Mouse (Mus musculus): ENCODE data around the gene Lin7b. TPM values are rescaled to one million over a fixed set of nuclear protein-coding genes. Genes with fewer than 3 reads are reported as not detected.
A peak's percentile ranks its signal among the peaks of the same experiment; 100 is the strongest.

The Lin7b gene
- polyA plus RNA-seq, 1 experiment from 2014 or later = 0.53 TPM

GRCm38 (mm10) chr7:45340066-45340442 is 30.3 kb downstream of the Lin7b start:
- H3K9ac ChIP-seq (ENCODE audit: low read length) = peak overlapping the region; percentile 86
- no peaks in the 10 kb centered on the region for H3K36me3 ChIP-seq (ENCODE audit: control insufficient read depth, insufficient read depth, low read length)
- 0 out of 2 replicates have a peak overlapping the region, but pooled peaks have one; percentile 4 for H3K27ac ChIP-seq (ENCODE audit: low read length)
- peaks cover 36% of the 10 kb centered on the region for H3K4me1 ChIP-seq (replicated peaks; ENCODE audit: control insufficient read depth, insufficient read depth, low read length)
- H3K27me3 ChIP-seq (ENCODE audit: control insufficient read depth, insufficient read depth, low read depth, low read length) = peaks cover 2% of the 10 kb centered on the region; the same call in 1 of the 2 replicates
- no peak for ATAC-seq (ENCODE audit: low read depth)
- H3K9me3 ChIP-seq (ENCODE audit: control insufficient read depth, low read length) = no peaks in the 10 kb centered on the region
- peak overlapping the region; percentile 95 for H3K4me2 ChIP-seq (ENCODE audit: low read depth, low read length)
- WGBS = 3% methylated on average over 11 of the region's 11 CpGs
- H3K4me3 ChIP-seq (ENCODE audit: low read length) = peak overlapping the region; percentile 65

DNA sequence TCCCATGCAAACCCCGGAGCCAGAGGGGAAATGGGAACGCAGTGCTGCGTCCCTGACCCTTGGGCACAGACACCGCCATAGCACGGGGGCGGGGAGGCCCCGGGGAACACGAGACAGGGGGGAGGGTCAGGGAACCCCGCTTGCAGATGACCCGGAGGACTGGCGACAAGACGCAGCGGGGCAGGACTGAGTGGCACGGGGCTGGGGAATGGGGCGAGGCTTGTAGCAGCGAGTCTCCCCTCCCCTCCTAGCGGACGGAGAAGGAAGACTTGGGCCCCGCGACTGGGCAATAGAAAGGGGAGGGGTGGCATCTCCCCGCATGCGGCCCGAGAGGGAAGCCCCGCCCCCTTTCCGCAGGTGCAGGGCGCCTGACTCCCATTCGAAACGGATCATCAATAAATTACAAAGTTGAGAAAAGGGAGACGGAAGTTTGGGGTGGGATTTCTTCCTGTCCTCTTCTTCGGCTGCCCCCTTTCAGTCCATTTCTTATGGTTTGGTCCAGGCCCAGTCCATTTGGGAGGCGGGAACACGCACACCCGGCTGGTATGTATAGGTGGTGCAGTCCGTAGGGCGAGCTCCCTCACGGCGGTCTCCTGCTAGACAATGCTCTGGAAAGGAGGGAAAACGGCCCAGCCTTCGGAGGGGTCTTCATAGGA is 30.8 kb downstream of the Lin7b start:
- peak overlapping the region; percentile 65 for H3K4me3 ChIP-seq (ENCODE audit: low read length)
- WGBS = under 1% methylated on average over 35 of the region's 39 CpGs
- H3K27me3 ChIP-seq (ENCODE audit: control insufficient read depth, insufficient read depth, low read depth, low read length) = peaks cover 2% of the 10 kb centered on the region; the same call in 1 of the 2 replicates
- peak overlapping the region; percentile 86 for H3K9ac ChIP-seq (ENCODE audit: low read length)
- peaks cover 41% of the 10 kb centered on the region for H3K4me1 ChIP-seq (replicated peaks; ENCODE audit: control insufficient read depth, insufficient read depth, low read length)
- no peaks in the 10 kb centered on the region for H3K36me3 ChIP-seq (ENCODE audit: control insufficient read depth, insufficient read depth, low read length)
- peak overlapping the region; percentile 82 for H3K27ac ChIP-seq (ENCODE audit: low read length)
- H3K4me2 ChIP-seq (ENCODE audit: low read depth, low read length) = peak overlapping the region; percentile 95
- H3K9me3 ChIP-seq (ENCODE audit: control insufficient read depth, low read length) = no peaks in the 10 kb centered on the region
- peak; percentile 87 for ATAC-seq (ENCODE audit: low read depth)

DNA sequence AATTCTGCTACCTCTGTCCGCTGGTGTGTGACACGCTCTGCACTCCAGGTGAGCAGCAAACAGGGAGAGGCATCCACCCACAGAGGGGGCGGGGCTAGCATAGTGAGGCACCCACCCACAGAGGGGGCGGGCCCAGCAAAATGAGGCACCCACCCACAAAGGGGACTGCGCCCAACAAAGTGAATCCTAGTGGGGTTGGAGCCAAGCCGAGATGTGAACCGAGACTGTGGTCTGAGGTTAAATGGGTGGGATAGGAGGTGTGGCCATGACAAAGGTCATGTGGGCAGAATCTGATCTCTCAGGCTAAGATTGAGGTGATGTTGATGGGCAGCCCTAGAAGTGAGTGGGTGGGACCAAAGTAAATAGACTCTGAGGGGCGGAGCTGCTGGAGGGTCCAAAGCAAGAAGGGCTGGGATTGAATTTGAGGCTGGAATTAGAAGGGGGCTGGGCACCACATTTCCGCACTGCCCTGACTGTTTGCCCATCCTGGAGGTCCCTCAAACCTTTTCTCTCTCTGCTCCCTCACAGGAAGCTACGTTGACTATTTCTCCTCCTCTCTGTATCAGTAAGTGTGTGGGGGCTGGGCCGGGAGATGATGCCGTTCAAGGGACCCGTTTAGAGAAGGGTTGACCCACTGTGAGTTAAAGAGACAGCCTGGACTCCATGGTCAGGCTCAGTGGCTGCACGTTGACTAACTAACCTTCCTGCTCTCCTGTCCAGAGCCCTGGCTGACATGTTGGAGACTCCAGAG is 32.0 kb downstream of the Lin7b start:
- H3K9me3 ChIP-seq (ENCODE audit: control insufficient read depth, low read length) = no peaks in the 10 kb centered on the region
- peaks cover 2% of the 10 kb centered on the region; the same call in 1 of the 2 replicates for H3K27me3 ChIP-seq (ENCODE audit: control insufficient read depth, insufficient read depth, low read depth, low read length)
- H3K9ac ChIP-seq (ENCODE audit: low read length) = peak overlapping the region; percentile 86
- H3K36me3 ChIP-seq (ENCODE audit: control insufficient read depth, insufficient read depth, low read length) = no peaks in the 10 kb centered on the region
- WGBS = 6% methylated on average over 14 of the region's 14 CpGs
- H3K4me2 ChIP-seq (ENCODE audit: low read depth, low read length) = peak overlapping the region; percentile 95
- peak; percentile 6; the same call in 1 of the 2 replicates for ATAC-seq (ENCODE audit: low read depth)
- H3K4me1 ChIP-seq (replicated peaks; ENCODE audit: control insufficient read depth, insufficient read depth, low read length) = peaks cover 46% of the 10 kb centered on the region
- peak overlapping the region; percentile 65 for H3K4me3 ChIP-seq (ENCODE audit: low read length)
- peak overlapping the region; percentile 82; the same call in 1 of the 2 replicates for H3K27ac ChIP-seq (ENCODE audit: low read length)

- Histone ChIP-seq H3K9ac (ENCODE audit: low read length) (no peak overlapping the region), H3K4me3 (ENCODE audit: low read length) (no peak overlapping the region), H3K27ac (ENCODE audit: low read length) (0 out of 2 replicates have a peak overlapping the region, but pooled peaks have one; percentile 6), H3K36me3 (ENCODE audit: control insufficient read depth, insufficient read depth, low read length) (no peaks in the 10 kb centered on the region), H3K4me1 (replicated peaks; ENCODE audit: control insufficient read depth, insufficient read depth, low read length) (peaks cover 51% of the 10 kb centered on the region), H3K9me3 (ENCODE audit: control insufficient read depth, low read length) (no peaks in the 10 kb centered on the region), H3K4me2 (ENCODE audit: low read depth, low read length) (peak overlapping the region; percentile 95; the same call in 1 of the 2 replicates), H3K27me3 (ENCODE audit: control insufficient read depth, insufficient read depth, low read depth, low read length) (peaks cover 2% of the 10 kb centered on the region; the same call in 1 of the 2 replicates)
- ATAC-seq (ENCODE audit: low read depth) = no peak
- WGBS = 16% methylated on average over 4 of the region's 4 CpGs
Measured at GRCm38 (mm10) chr7:45337469-45337868, 32.9 kb downstream of the Lin7b start.

DNA sequence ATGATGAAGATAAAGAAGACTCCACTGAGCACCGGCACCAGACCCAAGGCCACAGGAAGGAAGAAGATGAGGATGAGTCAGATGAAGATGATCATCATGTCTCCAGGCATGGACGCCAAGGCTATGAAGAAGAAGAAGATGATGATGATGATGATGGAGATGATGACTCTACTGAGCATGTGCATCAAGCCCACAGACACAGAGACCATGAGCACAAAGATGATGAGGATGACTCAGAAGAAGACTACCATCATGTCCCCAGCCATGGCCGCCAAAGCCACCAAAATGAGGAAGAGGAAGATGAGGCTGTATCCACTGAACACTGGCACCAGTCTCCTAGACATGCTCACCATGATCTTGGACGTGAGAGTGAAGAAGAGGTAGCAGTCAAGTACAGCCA is 34.1 kb downstream of the Lin7b start:
- Histone ChIP-seq H3K4me3 (ENCODE audit: low read length) (no peak overlapping the region), H3K4me2 (ENCODE audit: low read depth, low read length) (no peak overlapping the region), H3K9ac (ENCODE audit: low read length) (no peak overlapping the region), H3K27ac (ENCODE audit: low read length) (no peak overlapping the region), H3K27me3 (ENCODE audit: control insufficient read depth, insufficient read depth, low read depth, low read length) (peaks cover 2% of the 10 kb centered on the region; the same call in 1 of the 2 replicates), H3K9me3 (ENCODE audit: control insufficient read depth, low read length) (no peaks in the 10 kb centered on the region), H3K36me3 (ENCODE audit: control insufficient read depth, insufficient read depth, low read length) (no peaks in the 10 kb centered on the region), H3K4me1 (replicated peaks; ENCODE audit: control insufficient read depth, insufficient read depth, low read length) (peaks cover 49% of the 10 kb centered on the region)
- WGBS = 86% methylated on average over 4 of the region's 4 CpGs
- ATAC-seq (ENCODE audit: low read depth) = no peak

GRCm38 (mm10) chr7:45335056-45335455 is 35.3 kb downstream of the Lin7b start, which contains the start of gene Hrc:
Hrc (plus strand) TSS chr7:45335290.
- Histone ChIP-seq H3K9me3 (ENCODE audit: control insufficient read depth, low read length) (no peaks in the 10 kb centered on the region), H3K27me3 (ENCODE audit: control insufficient read depth, insufficient read depth, low read depth, low read length) (peaks cover 2% of the 10 kb centered on the region; the same call in 1 of the 2 replicates), H3K4me1 (replicated peaks; ENCODE audit: control insufficient read depth, insufficient read depth, low read length) (peaks cover 37% of the 10 kb centered on the region), H3K9ac (ENCODE audit: low read length) (peak within 1 kb of the TSS; percentile 33; the same call in 1 of the 2 replicates), H3K36me3 (ENCODE audit: control insufficient read depth, insufficient read depth, low read length) (no peaks in the 10 kb centered on the region), H3K4me3 (ENCODE audit: low read length) (0 out of 2 replicates have a peak within 1 kb of the TSS, but pooled peaks have one; percentile 63), H3K27ac (ENCODE audit: low read length) (peak within 1 kb of the TSS; percentile 37), H3K4me2 (ENCODE audit: low read depth, low read length) (peak within 1 kb of the TSS; percentile 78)
- WGBS = 22% methylated on average over 5 of the region's 5 CpGs
- no peak for ATAC-seq (ENCODE audit: low read depth)

DNA sequence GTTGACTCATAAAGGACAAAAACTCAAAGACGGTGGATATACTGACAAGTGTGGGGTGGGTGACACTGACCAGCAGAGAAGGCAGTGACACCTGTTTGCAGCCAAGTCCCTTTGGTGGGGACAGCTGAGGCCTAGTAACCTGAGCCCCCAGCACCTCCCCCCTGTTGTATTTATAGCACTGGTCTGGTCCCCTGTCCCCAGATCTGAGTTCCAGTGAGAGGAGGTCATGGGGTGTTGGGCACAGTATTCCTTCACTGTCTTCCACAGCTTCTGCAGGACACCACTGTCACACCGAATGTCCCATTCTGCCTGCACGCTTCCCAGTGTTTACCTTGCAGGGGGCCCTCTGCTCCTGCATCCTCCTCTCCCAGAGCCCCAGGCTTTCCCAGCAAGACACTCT is 35.8 kb downstream of the Lin7b start:
- no peak for ATAC-seq (ENCODE audit: low read depth)
- peaks cover 2% of the 10 kb centered on the region; the same call in 1 of the 2 replicates for H3K27me3 ChIP-seq (ENCODE audit: control insufficient read depth, insufficient read depth, low read depth, low read length)
- H3K4me3 ChIP-seq (ENCODE audit: low read length) = no peak overlapping the region
- peaks cover 36% of the 10 kb centered on the region for H3K4me1 ChIP-seq (replicated peaks; ENCODE audit: control insufficient read depth, insufficient read depth, low read length)
- WGBS = 6% methylated on average over 3 of the region's 3 CpGs
- no peaks in the 10 kb centered on the region for H3K36me3 ChIP-seq (ENCODE audit: control insufficient read depth, insufficient read depth, low read length)
- peak overlapping the region; percentile 37 for H3K27ac ChIP-seq (ENCODE audit: low read length)
- H3K4me2 ChIP-seq (ENCODE audit: low read depth, low read length) = no peak overlapping the region
- H3K9me3 ChIP-seq (ENCODE audit: control insufficient read depth, low read length) = no peaks in the 10 kb centered on the region
- peak overlapping the region; percentile 33; the same call in 1 of the 2 replicates for H3K9ac ChIP-seq (ENCODE audit: low read length)

- H3K36me3 ChIP-seq (ENCODE audit: control insufficient read depth, insufficient read depth, low read length) = no peaks in the 10 kb centered on the region
- H3K4me2 ChIP-seq (ENCODE audit: low read depth, low read length) = peak within 1 kb of the TSS; percentile 78
- peak; percentile 88 for ATAC-seq (ENCODE audit: low read depth)
- H3K27me3 ChIP-seq (ENCODE audit: control insufficient read depth, insufficient read depth, low read depth, low read length) = peaks cover 2% of the 10 kb centered on the region; the same call in 1 of the 2 replicates
- peak within 1 kb of the TSS; percentile 73 for H3K9ac ChIP-seq (ENCODE audit: low read length)
- peaks cover 26% of the 10 kb centered on the region for H3K4me1 ChIP-seq (replicated peaks; ENCODE audit: control insufficient read depth, insufficient read depth, low read length)
- H3K9me3 ChIP-seq (ENCODE audit: control insufficient read depth, low read length) = no peaks in the 10 kb centered on the region
- peak within 1 kb of the TSS; percentile 63 for H3K4me3 ChIP-seq (ENCODE audit: low read length)
- WGBS = under 1% methylated on average over 38 of the region's 38 CpGs
- H3K27ac ChIP-seq (ENCODE audit: low read length) = peak within 1 kb of the TSS; percentile 86
Measured at GRCm38 (mm10) chr7:45333431-45333982, 36.9 kb downstream of the Lin7b start, which contains the start of gene Trpm4. Trpm4 (minus strand) TSS chr7:45333780.

Data from lung, embryonic 16.5 days (tissue).